Mouse (Mus musculus): ENCODE data around the gene Hnf1b. TPM values are rescaled to one million over a fixed set of nuclear protein-coding genes. Genes with fewer than 3 reads are reported as not detected.

The Hnf1b gene
- polyA plus RNA-seq, 1 experiment from 2014 or later: not detected

DNA sequence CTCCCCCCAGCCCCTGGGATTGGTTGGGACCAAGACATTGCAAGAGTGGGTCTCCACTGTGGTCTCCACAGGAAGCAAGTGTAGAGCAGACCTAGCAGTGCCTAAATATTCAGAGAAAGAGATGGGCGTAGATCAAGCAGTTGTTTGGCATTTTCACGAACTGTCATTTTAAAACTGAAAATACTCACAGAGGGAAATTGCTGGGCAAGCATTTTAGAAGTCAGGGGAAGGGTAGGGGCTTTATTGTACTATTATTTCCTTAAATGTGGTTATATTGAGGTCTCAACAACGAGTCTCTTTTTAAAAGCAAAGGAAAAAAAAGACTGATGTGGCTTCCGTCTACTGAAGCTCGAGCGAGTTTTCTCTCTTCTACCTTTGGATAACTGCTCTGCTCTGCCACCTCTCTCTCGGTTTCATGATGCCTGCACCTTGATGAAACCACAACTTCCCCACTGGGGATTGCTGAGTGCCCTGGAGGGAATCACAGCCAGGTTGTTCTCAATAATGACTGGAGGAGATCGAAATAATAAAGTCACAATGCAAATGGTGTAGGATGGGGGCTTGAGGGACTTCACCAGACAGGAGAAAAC is 21.2 kb upstream of the Hnf1b start:
- ATAC-seq (ENCODE audit: insufficient number of reproducible peaks, low FRiP score, low TSS enrichment, low read depth): no peak

DNA sequence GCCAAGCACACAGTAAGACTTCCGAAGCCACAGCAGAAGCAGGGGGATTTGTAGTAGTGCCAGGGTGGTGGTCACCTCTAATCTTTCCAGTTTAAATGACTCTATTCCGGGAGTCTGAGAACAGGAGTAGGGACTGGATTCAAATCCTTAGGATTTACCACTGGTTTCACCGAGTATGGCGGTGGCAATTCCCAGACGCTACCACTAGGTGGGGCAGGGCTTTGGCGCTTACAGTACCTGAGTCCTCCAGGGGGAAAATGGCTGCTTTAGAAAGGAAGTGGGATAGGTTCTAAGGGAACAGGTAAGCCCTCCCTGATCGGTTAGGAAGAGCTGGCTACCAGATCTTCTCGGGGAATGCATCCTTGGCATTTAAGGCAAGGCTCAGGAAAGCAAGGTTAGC is 17.5 kb upstream of the Hnf1b start:
- no peak overlapping the region for H3K9ac ChIP-seq
- H3K36me3 ChIP-seq: no peaks in the 10 kb centered on the region
- ATAC-seq (ENCODE audit: insufficient number of reproducible peaks, low FRiP score, low TSS enrichment, low read depth): no peak
- no peak overlapping the region for H3K27ac ChIP-seq (replicated peaks)
- no peak overlapping the region for H3K4me3 ChIP-seq (replicated peaks)
- no peaks in the 10 kb centered on the region for H3K9me3 ChIP-seq (replicated peaks)
- H3K4me1 ChIP-seq: no peaks in the 10 kb centered on the region
- no peaks in the 10 kb centered on the region for H3K27me3 ChIP-seq
- H3K4me2 ChIP-seq (replicated peaks): no peak overlapping the region
- WGBS: 38% methylated on average over 8 of the region's 8 CpGs

More for the DNA sequence above, 21.2 kb upstream of the Hnf1b start:
- Histone ChIP-seq H3K4me2 (replicated peaks) (no peak overlapping the region), H3K9ac (no peak overlapping the region), H3K9me3 (replicated peaks) (no peaks in the 10 kb centered on the region), H3K36me3 (no peaks in the 10 kb centered on the region), H3K4me1 (no peaks in the 10 kb centered on the region), H3K27ac (replicated peaks) (no peak overlapping the region), H3K27me3 (no peaks in the 10 kb centered on the region), H3K4me3 (replicated peaks) (no peak overlapping the region)
- 77% methylated on average over 8 of the region's 8 CpGs for WGBS

DNA sequence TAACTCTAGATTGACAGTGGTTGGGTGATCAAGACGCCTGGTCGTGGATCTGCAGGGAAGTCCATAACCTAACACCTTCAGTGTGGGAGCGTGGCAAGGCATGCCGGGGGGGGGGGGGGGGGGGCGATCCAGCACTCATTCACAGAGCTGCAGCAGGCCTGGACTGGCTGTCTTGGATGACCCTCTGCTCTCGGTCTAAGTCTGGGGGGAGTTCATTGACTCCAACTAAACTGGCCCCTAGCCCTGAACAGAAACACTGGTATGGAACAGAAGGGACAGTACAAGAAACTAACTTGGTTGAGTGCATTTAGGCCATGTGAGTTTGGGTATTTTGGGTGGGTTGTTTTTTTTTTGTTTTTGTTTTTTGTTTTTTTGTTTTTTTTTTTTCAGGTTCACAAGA is 16.3 kb upstream of the Hnf1b start:
- no peak overlapping the region for H3K4me3 ChIP-seq (replicated peaks)
- H3K4me2 ChIP-seq (replicated peaks): no peak overlapping the region
- H3K27me3 ChIP-seq: no peaks in the 10 kb centered on the region
- ATAC-seq (ENCODE audit: insufficient number of reproducible peaks, low FRiP score, low TSS enrichment, low read depth): no peak
- H3K27ac ChIP-seq (replicated peaks): no peak overlapping the region
- H3K4me1 ChIP-seq: no peaks in the 10 kb centered on the region
- no peak overlapping the region for H3K9ac ChIP-seq
- H3K9me3 ChIP-seq (replicated peaks): no peaks in the 10 kb centered on the region
- WGBS: 77% methylated on average over 6 of the region's 6 CpGs
- H3K36me3 ChIP-seq: no peaks in the 10 kb centered on the region

DNA sequence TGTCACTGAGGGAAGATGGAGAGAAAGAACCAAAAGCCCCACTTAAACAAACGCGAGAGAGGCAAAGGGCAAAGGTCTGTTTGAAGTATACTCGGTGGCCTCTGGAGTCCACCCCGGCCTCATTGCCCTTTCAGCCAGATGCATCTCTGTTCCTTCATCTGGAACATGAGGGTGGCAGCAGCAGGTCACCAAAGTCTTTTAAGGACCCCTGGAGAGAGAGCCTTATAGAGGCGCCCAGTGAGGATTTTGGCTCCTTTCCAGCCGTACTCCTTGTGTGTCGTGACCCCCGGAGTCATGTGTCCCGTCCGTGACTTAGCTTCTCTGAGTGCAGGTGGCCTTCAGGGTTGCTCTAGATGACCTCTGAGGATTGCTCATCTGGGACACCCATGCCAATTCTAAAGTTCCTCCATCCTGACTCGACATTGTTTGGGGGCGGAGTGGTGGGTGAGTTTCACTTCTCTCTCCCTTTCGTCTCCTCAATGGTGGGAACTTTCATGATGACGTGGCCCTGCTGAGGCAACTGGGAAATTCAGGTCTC is 15.8 kb upstream of the Hnf1b start:
- no peak overlapping the region for H3K4me3 ChIP-seq (replicated peaks)
- no peak for ATAC-seq (ENCODE audit: insufficient number of reproducible peaks, low FRiP score, low TSS enrichment, low read depth)
- no peak overlapping the region for H3K4me2 ChIP-seq (replicated peaks)
- no peaks in the 10 kb centered on the region for H3K27me3 ChIP-seq
- no peaks in the 10 kb centered on the region for H3K36me3 ChIP-seq
- no peak overlapping the region for H3K9ac ChIP-seq
- no peaks in the 10 kb centered on the region for H3K4me1 ChIP-seq
- WGBS: 76% methylated on average over 14 of the region's 14 CpGs
- no peaks in the 10 kb centered on the region for H3K9me3 ChIP-seq (replicated peaks)
- H3K27ac ChIP-seq (replicated peaks): no peak overlapping the region

DNA sequence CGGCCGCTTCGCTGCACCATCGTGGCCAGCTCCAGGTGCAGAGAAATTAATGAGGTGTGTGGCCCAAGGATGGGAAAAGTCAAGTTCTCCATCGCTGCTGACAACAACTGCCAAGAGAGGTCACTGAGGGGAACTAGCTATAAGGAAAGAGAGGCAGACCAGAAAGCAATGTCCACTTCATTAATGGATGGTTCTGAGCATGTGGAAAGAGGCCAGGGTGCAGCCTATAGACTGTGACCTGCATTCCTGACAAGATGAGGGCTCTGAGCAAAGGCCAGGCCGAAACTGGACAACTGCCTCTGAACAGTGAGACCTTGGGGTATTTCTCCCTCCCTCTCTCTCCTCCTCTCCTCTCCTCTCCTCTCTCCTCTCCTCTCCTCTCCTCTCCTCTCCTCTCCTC is 10.4 kb upstream of the Hnf1b start:
- Histone ChIP-seq H3K27ac (replicated peaks) (no peak overlapping the region), H3K9ac (no peak overlapping the region), H3K9me3 (replicated peaks) (no peaks in the 10 kb centered on the region), H3K27me3 (peaks cover 14% of the 10 kb centered on the region), H3K4me2 (replicated peaks) (no peak overlapping the region), H3K4me1 (no peaks in the 10 kb centered on the region), H3K36me3 (no peaks in the 10 kb centered on the region), H3K4me3 (replicated peaks) (no peak overlapping the region)
- no peak for ATAC-seq (ENCODE audit: insufficient number of reproducible peaks, low FRiP score, low TSS enrichment, low read depth)
- WGBS: 84% methylated on average over 6 of the region's 6 CpGs

DNA sequence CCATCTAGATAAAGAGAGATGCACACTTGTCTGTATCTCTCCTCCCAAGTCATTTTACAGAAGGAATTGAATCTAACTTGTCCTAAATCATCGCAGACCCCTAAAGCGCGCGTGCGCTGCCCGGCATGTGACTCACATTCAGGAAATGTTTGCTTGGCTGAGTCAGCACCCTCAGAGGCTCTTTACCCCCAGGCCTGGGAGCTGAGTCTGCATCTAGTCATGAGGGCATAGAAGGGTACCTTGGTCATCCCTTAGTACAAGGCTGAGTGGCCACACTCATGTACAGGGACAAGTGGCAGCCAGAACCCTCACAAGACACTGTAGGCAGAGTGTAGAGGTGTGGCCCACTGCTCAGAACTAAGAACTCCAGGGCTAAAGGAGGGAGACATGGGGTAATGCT is 6.3 kb upstream of the Hnf1b start:
- Histone ChIP-seq H3K9me3 (replicated peaks) (no peaks in the 10 kb centered on the region), H3K4me2 (replicated peaks) (no peak overlapping the region), H3K9ac (no peak overlapping the region), H3K27ac (replicated peaks) (no peak overlapping the region), H3K4me1 (no peaks in the 10 kb centered on the region), H3K36me3 (no peaks in the 10 kb centered on the region), H3K4me3 (replicated peaks) (no peak overlapping the region), H3K27me3 (peaks cover 29% of the 10 kb centered on the region)
- no peak for ATAC-seq (ENCODE audit: insufficient number of reproducible peaks, low FRiP score, low TSS enrichment, low read depth)
- 87% methylated on average over 6 of the region's 6 CpGs for WGBS

DNA sequence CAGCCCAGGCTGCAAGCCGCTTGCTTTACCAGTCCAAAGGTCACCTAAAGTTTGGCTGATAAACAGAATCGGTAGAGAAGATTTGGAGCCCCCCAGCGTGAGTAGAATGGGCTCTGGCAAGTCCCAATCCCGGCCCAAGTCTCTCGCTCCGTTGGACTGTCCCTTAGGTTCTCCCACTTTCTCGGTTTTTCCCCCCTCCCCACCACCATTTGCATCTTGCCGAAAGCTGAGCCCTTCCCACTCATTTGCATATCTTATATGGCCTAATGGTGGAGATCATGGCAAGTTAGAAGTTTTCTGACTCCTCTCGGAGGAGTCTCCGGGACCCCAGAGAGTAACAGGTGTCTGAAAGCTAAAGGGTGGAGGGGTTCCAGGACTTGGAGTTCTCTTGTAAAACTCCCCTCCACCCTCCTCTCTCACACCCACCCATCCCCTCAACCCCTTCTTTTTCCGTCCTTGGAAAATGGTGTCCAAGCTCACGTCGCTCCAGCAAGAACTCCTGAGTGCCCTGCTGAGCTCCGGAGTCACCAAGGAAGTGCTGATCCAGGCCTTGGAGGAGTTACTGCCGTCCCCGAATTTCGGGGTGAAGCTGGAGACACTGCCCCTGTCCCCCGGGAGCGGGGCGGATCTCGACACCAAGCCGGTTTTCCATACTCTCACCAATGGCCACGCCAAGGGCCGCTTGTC is 866 bp downstream of the Hnf1b start:
- WGBS: 2% methylated on average over 24 of the region's 24 CpGs
- no peaks in the 10 kb centered on the region for H3K36me3 ChIP-seq
- H3K9me3 ChIP-seq (replicated peaks): no peaks in the 10 kb centered on the region
- no peak overlapping the region for H3K9ac ChIP-seq
- peak overlapping the region; percentile 22; the same call in 1 of the 2 replicates for H3K4me2 ChIP-seq (replicated peaks)
- peaks cover 34% of the 10 kb centered on the region for H3K4me1 ChIP-seq
- peak overlapping the region; percentile 13; the same call in 1 of the 2 replicates for H3K4me3 ChIP-seq (replicated peaks)
- 0 out of 2 replicates have a peak, but pooled peaks have one; percentile 12 for ATAC-seq (ENCODE audit: insufficient number of reproducible peaks, low FRiP score, low TSS enrichment, low read depth)
- H3K27ac ChIP-seq (replicated peaks): no peak overlapping the region
- H3K27me3 ChIP-seq: peaks cover 76% of the 10 kb centered on the region

DNA sequence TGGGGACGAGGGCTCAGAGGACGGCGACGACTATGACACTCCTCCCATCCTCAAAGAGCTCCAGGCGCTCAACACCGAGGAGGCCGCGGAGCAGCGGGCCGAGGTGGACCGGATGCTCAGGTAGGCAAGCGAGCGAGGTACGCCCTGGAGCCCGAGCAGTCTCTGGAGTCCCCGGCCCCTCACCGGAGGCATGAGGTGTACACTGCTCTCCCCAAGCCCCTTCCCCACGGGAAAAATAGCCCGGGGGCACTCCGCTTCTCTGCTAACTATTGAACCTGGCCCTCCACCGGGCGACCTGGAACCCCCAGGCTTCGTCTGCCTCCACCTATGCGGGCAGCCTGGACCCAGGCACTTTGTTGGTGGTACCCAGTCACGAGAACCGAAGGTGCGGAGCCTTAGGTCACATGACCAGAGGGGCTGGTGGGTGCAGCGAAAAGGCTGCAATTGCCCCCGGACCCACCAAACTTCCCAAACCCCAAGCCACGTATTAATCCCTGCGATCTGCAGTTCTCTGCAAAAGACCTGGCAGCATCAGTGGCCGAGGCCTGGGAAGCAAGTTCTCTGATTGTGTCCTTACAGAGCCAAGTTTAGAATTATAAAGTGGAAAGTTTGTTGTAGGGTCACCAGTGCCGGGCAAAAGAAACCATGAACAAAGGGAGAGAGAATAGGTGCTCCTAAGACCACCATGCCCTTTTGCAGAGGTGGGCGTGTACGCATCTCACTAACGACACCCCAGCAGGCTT is 1.6 kb downstream of the Hnf1b start:
- Histone ChIP-seq H3K27me3 (peaks cover 84% of the 10 kb centered on the region), H3K4me3 (replicated peaks) (peak overlapping the region; percentile 13), H3K27ac (replicated peaks) (no peak overlapping the region), H3K9me3 (replicated peaks) (no peaks in the 10 kb centered on the region), H3K9ac (no peak overlapping the region), H3K36me3 (no peaks in the 10 kb centered on the region), H3K4me1 (peaks cover 34% of the 10 kb centered on the region), H3K4me2 (replicated peaks) (peak overlapping the region; percentile 22; the same call in 1 of the 2 replicates)
- peak; percentile 35; the same call in 1 of the 2 replicates for ATAC-seq (ENCODE audit: insufficient number of reproducible peaks, low FRiP score, low TSS enrichment, low read depth)
- 1% methylated on average over 36 of the region's 36 CpGs for WGBS

DNA sequence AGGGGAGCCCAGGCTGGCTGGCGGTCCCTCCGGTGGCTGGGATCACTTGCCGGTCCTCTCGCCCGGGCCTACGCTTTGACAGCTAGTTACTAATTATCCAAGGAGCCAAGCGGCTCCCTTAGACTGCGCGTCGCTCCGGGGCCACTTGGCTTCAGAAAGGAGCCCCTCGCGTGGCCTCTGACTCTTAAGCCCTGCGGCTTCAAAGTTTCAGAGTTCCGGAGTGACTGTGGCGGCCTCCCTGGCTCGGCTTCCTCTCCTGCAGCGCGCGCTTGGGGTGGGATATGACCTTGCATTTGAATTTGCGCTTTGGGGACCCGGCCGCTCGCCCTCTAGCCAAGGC is 2.1 kb downstream of the Hnf1b start:
- H3K4me1 ChIP-seq: peaks cover 34% of the 10 kb centered on the region
- peaks cover 88% of the 10 kb centered on the region for H3K27me3 ChIP-seq
- 1% methylated on average over 24 of the region's 24 CpGs for WGBS
- no peaks in the 10 kb centered on the region for H3K36me3 ChIP-seq
- ATAC-seq (ENCODE audit: insufficient number of reproducible peaks, low FRiP score, low TSS enrichment, low read depth): no peak
- H3K27ac ChIP-seq (replicated peaks): no peak overlapping the region
- no peaks in the 10 kb centered on the region for H3K9me3 ChIP-seq (replicated peaks)
- 0 out of 2 replicates have a peak overlapping the region, but pooled peaks have one; percentile 7 for H3K4me3 ChIP-seq (replicated peaks)
- no peak overlapping the region for H3K9ac ChIP-seq
- H3K4me2 ChIP-seq (replicated peaks): 0 out of 2 replicates have a peak overlapping the region, but pooled peaks have one; percentile 4

DNA sequence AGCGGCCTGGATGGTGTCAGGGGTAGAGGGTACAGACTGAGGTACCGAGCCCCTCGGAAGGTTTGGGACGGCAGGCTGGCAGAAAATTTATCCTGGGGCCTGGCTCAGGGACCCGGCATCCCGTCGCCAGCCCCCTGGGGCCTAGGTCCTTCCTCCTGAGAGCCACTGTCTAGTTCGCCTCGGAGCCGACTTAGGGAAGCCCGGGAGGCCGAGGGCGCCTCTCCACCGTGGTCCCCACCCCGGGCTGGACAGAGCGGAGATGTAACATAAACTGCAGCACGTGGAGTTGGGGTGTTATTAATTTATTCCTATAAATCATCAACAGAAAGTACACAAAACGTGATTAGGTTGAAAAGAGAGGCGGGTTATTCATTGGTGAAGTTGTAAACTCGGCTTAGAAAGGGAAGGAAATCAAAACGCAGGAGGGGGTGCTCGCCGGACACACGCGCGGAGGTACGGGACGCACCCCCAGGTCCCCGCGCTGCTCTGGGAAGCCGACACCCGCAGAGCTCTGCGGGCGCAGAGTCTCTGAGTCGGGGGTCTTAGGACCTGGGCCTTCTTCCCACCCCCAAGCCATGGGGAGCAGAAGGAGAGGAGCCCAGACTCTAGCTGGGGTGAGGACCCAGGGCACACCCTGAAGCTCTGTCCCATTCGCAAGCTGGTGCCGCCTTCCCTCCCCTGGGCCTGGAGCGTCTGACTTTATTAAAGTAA is 2.8 kb downstream of the Hnf1b start:
- Histone ChIP-seq H3K36me3 (no peaks in the 10 kb centered on the region), H3K4me3 (replicated peaks) (no peak overlapping the region), H3K4me1 (peaks cover 34% of the 10 kb centered on the region), H3K27ac (replicated peaks) (no peak overlapping the region), H3K9me3 (replicated peaks) (no peaks in the 10 kb centered on the region), H3K9ac (no peak overlapping the region), H3K27me3 (peaks cover 90% of the 10 kb centered on the region), H3K4me2 (replicated peaks) (no peak overlapping the region)
- 1% methylated on average over 38 of the region's 38 CpGs for WGBS
- ATAC-seq (ENCODE audit: insufficient number of reproducible peaks, low FRiP score, low TSS enrichment, low read depth): no peak

All from embryonic facial prominence, embryonic 15.5 days (tissue).